Mouse (Mus musculus): ENCODE data around the gene 1700113H08Rik. TPM values are rescaled to one million over a fixed set of nuclear protein-coding genes. Genes with fewer than 3 reads are reported as not detected.

The 1700113H08Rik gene
- polyA plus RNA-seq, 2 experiments from 2014 or later = not detected

GRCm38 (mm10) chr10:87084236-87084635, 26.4 kb downstream of the 1700113H08Rik start:
- ATAC-seq = no peak

DNA sequence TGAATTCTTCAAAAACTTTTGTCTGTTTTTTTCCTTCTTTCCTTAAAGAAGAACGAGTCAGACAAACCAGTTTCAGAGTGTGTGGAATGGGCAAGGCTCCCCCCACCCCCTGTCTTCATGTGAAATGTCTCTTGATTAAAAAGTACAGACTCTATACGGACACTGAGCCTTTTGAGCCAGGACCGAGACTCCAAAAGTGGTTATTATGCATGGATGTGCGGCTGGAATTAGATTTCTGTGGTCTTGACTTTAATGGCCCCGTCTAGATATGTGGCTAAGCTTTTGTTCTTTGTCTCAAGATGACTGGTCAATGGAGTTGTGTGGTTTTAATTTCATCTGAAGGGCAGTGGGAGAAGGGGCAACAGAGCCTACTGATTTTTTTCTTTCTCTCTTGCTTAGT, 29.8 kb downstream of the 1700113H08Rik start:
- ATAC-seq = no peak

DNA sequence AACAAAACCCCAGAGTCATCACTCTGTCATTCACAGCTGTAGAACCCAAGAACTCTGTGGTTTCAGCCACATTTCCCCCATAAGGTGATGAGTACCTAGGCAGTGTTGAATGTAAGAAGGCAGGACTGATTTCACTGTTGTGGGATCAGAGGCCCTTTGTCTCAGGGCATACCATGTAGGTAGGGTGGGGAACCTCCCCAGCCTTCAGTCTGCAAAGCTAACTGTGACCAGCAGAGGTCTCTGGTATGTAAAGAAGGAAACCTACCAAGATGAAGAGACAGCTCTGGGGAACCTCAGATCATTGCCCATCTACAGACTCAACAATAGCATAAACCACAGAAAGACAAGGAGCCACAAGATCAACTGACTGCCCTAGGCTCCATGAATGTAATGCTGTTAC, 36.4 kb downstream of the 1700113H08Rik start:
- ATAC-seq = no peak

GRCm38 (mm10) chr10:87098722-87099121, 40.9 kb downstream of the 1700113H08Rik start:
- ATAC-seq = no peak

- ATAC-seq = no peak
Observed at GRCm38 (mm10) chr10:87100668-87101067, 42.8 kb downstream of the 1700113H08Rik start.

DNA sequence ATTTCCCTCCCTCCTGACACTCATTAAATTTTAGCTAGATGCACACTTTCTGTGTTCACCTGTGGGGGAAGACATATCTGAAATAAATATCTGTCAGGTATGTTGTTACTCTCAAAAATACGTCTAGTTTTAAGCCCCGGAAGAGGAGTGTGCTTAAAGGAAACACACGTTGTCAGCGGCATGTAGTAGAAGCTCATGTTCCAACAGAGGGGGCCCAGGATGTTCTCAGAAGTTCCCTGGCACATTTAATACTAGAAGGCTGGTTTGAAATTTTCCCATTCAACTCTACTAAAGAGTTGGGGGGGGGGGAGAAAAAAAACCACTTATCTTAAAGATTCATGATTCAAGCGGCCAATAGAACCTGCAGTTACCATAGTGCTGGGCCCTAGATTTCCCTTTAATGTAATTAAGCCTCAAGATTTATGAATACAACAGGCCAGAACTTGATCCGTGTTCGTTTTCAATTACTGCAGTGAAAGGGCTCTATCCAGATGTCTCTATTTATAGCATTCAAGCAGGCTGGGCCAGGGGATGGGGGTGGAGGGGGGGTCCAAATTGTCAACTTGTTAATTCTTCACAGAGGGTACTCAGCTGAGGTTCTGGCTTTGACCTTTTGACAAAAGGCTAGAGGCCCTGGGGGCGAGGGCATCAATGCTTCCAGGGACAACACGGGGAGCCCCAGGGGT, 43.6 kb downstream of the 1700113H08Rik start:
- ATAC-seq = no peak

DNA sequence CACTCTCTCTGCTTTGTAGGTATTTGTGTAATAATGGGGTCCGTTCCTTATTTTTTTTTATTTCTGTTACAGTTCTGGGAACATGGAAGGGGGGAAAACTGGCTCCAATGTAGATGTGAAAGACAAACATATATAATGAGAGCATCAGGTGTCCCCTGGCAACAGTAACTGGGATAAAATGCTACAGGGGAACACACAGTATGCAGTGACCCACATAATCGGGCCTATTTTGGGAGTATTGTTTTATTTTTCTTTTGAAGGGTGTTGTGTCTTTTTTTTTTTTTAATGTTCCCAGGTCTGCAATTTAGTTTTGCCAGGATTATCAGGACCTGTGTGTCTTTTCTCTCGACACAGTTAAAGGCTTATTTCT, 44.1 kb downstream of the 1700113H08Rik start:
- ATAC-seq = no peak

DNA sequence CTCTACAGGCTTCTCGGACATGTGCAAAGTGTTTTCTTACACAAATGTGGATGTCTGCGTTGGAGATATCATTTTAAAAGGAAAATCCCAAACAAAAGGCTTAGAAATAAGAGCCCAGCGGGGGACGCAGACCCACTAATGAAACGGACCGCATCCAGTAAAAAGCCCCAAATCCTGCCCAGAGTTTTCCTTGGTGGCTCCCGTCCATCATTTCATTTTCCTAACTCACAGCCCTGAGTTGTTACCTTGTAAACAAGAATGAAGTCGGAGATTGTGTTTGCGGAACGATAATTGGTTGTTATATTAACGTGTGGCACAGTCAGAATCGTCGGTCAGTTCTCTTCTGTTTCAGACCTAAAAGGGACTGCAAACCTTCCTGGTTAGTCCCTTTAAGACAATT, 44.6 kb downstream of the 1700113H08Rik start:
- ATAC-seq = no peak

- ATAC-seq = peak; percentile 56
Observed at GRCm38 (mm10) chr10:87103286-87103685, 45.4 kb downstream of the 1700113H08Rik start.

GRCm38 (mm10) chr10:87107565-87108297, 49.9 kb downstream of the 1700113H08Rik start:
- no peak for ATAC-seq

GRCm38 (mm10) chr10:87108333-87108732, 50.5 kb downstream of the 1700113H08Rik start:
- no peak for ATAC-seq

- ATAC-seq = no peak
Observed at GRCm38 (mm10) chr10:87109038-87109771, 51.4 kb downstream of the 1700113H08Rik start.

- no peak for ATAC-seq
Observed at GRCm38 (mm10) chr10:87110909-87111308, 53.1 kb downstream of the 1700113H08Rik start.

GRCm38 (mm10) chr10:87125094-87125493, 67.2 kb downstream of the 1700113H08Rik start:
- no peak for ATAC-seq

GRCm38 (mm10) chr10:87126186-87126824, 68.5 kb downstream of the 1700113H08Rik start:
- no peak for ATAC-seq

DNA sequence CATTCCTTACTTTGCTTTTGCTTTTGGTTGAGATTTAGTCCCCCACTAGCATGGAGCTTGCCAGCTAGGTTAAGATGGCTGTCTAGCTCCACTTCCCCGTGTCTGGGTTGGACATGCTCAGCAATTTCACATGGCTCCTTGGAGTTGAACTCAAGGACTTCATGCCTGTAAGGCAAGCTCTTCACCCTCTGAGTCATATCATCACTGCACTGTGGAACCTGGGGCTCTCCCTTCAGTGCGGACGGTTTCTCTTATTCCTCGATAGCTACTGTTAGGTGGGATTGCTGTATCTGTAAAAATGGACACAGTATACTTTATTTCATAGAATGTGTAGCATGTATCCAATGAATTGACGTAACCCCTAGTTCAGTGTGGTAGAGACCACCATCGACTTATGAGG, 93.2 kb downstream of the 1700113H08Rik start:
- no peak for ATAC-seq

DNA sequence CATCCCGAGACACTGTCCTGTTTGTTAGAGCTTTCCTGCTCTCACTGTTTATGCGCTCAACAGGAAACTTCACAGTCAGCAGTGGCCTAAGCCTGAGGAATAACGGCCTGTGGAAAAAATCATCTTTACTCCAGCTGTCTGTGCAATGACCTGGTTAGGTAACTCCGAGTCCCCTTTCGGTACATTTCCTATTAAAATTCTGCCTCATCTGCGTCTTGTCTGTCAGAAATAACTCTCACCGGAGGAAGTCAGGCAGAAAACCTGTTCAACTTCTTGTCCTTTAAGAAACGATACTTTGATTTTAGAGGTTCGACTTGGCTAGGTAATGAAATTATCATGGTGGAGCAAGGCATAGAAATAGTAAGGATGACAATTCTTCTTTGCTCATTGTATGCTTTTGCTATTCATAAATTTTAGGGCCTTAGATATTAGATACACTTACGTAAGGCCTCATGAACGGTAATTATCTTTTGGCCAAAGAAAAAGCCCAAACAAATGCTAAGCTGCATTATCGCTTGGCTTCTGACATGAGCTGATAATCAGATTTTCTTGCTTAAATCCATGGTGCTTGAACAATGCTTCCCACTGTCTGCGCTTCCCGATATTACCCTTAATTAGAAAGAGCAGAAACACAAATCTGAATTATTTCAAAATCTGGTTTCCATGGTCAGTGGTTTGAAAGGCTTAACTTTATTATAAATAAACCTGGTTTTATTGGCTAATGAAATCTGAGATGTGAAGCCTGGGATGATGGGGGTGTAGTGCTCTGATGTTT, 96.1 kb downstream of the 1700113H08Rik start:
- no peak for ATAC-seq

DNA sequence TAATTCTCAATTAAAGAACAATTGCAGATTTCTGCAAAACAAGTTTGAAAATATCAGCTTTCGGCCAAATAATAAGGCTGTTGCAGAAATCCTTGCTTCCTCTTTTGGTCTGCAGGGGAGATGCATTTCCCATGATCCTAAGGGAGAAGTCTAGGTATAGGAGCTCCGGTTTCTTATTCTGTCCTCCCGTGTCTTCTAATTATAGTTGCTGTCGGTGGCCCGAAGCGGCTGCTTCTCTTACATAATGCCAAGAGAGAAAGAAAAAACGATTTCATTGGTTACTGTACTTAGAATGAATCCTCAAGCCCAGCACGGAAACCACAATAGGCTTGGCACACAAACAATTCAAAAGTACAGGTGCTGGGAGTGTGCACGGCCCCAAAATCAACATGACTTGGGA, 101.9 kb downstream of the 1700113H08Rik start:
- ATAC-seq = no peak

- no peak for ATAC-seq
Observed at GRCm38 (mm10) chr10:87196123-87196756, 138.4 kb downstream of the 1700113H08Rik start.

DNA sequence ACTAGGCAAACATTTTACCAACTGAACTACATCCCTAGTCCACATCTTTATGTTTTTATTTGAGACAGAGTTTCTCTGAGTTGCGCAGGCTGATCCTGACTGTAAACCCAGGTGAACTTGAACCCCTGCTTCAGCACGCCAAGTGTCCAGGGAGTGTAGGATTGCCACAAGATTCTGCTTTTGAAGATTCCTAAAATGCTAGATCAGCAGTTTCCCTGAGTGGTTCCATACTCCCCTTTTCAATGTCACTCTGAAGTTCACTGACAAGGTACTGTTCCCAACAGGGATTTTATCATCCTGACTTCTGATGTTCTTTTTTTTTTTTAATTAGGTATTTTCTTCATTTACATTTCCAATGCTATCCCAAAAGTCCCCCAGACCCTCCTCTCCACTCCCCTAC, 140.9 kb downstream of the 1700113H08Rik start:
- ATAC-seq = no peak

- no peak for ATAC-seq
Observed at GRCm38 (mm10) chr10:87209466-87209865, 151.6 kb downstream of the 1700113H08Rik start.

DNA sequence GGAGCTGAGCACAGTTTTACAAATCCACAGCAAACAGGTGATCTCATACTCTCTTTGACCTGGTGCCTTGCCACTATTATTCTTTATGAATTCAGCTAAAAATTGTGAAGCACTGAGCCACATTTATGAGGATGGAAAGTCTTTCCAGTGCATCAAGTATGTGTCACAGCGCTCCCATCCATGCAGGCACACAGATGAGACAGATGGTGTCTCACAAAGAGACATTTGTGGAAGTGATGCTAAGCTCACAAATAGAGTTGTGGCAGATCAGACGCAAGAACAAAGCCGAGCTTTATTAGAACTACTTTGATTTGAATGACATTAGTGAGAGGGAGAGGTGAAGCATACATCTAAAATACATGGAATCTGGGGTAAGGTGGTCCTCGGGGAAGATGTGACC, 153.2 kb downstream of the 1700113H08Rik start:
- ATAC-seq = no peak
